Mouse (Mus musculus) urinary bladder, postnatal 14 days (tissue): ENCODE results near the gene Pdk1.

Source experiments
- DNase-seq: peaks from one replicate; pipeline ENCODE4 v3.0.0; 2021; ENCODE audit warnings: low spot score

The Pdk1 gene

GRCm38 (mm10) chr2:71938716-71939393 is 65.8 kb downstream of the Pdk1 start:
- no peak for DNase-seq

GRCm38 (mm10) chr2:71941005-71941720 is 68.1 kb downstream of the Pdk1 start:
- DNase-seq, result no peak

- no peak for DNase-seq
These were observed 68.7 kb downstream of the Pdk1 start for GRCm38 (mm10) chr2:71941721-71942087.

- DNase-seq, result no peak
These were observed 78.2 kb downstream of the Pdk1 start for GRCm38 (mm10) chr2:71951212-71951611.
